Mouse (Mus musculus) midbrain, postnatal 0 days (tissue): Measurements from ENCODE around the gene Pex14. TPM values are rescaled to one million over a fixed set of nuclear protein-coding genes. Genes with fewer than 3 reads are reported as not detected.

ENCODE experiments used
- ATAC-seq: fragments of 200-750 bp; cut with Nextera tagmentation; 2 replicates; pipeline ENCODE4 v1.8.0; 2017; ENCODE audit warnings: moderate number of reproducible peaks, mild to moderate bottlenecking, moderate TSS enrichment, moderate library complexity; ENCODE audit not compliant: low FRiP score
- DNase-seq: peaks from one replicate; pipeline ENCODE4 v3.0.0-alpha.2; 2015; ENCODE audit warnings: low spot score
- H3K27ac ChIP-seq: fragments of 300-500 bp; sonication (generic); 2 replicates; pipeline ENCODE4 v1.5.1; 2014; ENCODE audit warnings: low read depth, mild to moderate bottlenecking, low read length, mixed read lengths
- H3K27me3 ChIP-seq: fragments of 300-500 bp; sonication (generic); 2 replicates; pipeline ENCODE4 v1.6.1; 2014; ENCODE audit warnings: low read length, control low read depth, mixed read lengths; ENCODE audit not compliant: insufficient read depth
- H3K36me3 ChIP-seq: fragments of 300-500 bp; sonication (generic); 2 replicates; pipeline ENCODE4 v1.6.1; 2014; ENCODE audit warnings: low read length, control low read depth, mixed read lengths; ENCODE audit not compliant: insufficient read depth
- H3K4me1 ChIP-seq: fragments of 300-500 bp; sonication (generic); 2 replicates; pipeline ENCODE4 v1.6.1; 2014; ENCODE audit warnings: mild to moderate bottlenecking, control low read depth, antibody characterized with exemption, low read length, mixed read lengths; ENCODE audit not compliant: insufficient read depth
- H3K4me2 ChIP-seq: fragments of 300-500 bp; sonication (generic); 2 replicates; pipeline ENCODE4 v1.6.1; 2014; ENCODE audit warnings: low read depth, mild to moderate bottlenecking, low read length, mixed read lengths; ENCODE audit not compliant: poor library complexity, severe bottlenecking
- H3K4me3 ChIP-seq: fragments of 300-500 bp; sonication (generic); 2 replicates; pipeline ENCODE4 v1.5.1; 2014; ENCODE audit warnings: low read depth, mild to moderate bottlenecking, low read length, moderate library complexity
- H3K9ac ChIP-seq: fragments of 300-500 bp; sonication (generic); replicated peaks from 2 replicates; pipeline ENCODE4 v1.6.1; 2014; ENCODE audit warnings: mild to moderate bottlenecking, low read length, moderate library complexity, mixed read lengths; ENCODE audit not compliant: poor library complexity, severe bottlenecking
- H3K9me3 ChIP-seq: fragments of 300-500 bp; sonication (generic); 2 replicates; pipeline ENCODE4 v1.6.1; 2016; ENCODE audit warnings: low read length, control low read depth
- CTCF ChIP-seq: IDR thresholded peaks from 2 replicates; pipeline ENCODE4 v1.5.1; 2016; ENCODE audit warnings: antibody characterized with exemption, mild to moderate bottlenecking
- WGBS: fragments of 180-500 bp; shearing (Covaris S2); extraction: QIAGEN DNeasy Blood & Tissue Kit; methylation state at CpG from one replicate; pipeline ENCODE4 v1.1.7; 2014; 5-methylcytosine and 5-hydroxymethylcytosine counted together
- polyA plus RNA-seq: library from polyadenylated mRNA; unstranded; fragments of >200 nt; fragmentation: Nextera tagmentation; extraction: Ambion mirVana; gene quantifications from 2 replicates; pipeline ENCODE4 v1.2.1, GENCODE M21; 2015
- total RNA-seq: library from RNA; depleted of rRNA; stranded (reverse); fragments of >200 nt; gene quantifications from 2 replicates; pipeline ENCODE4 v1.2.3, GENCODE M21; 2014

Pex14 gene
- total and polyA plus RNA-seq, 2 experiments from 2014 or later, result 62.5 to 74.0 TPM

DNA sequence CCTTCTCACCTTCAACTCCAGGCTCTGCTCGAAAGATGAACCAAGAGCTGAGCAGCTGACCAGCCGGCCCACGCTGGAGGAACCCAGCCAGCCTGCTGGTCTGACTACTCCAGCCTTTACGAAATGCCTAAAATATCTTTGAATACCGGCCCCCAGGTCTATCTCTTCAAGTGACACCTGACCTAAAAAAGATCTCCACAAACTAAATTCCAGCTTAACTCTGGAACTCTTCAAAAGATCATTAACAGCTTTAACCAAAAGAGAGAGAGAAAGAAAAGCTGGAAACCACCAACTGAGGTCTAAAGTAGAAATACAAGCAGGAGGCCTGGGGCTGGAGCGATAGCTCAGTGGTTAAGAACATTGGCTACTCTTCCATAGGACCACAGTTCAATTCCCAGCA, 20.0 kb downstream of the Pex14 start:
- Histone ChIP-seq H3K27ac (no peak overlapping the region), H3K4me3 (no peak overlapping the region), H3K9ac (no peak overlapping the region), H3K9me3 (no peaks in the 10 kb centered on the region), H3K27me3 (no peaks in the 10 kb centered on the region), H3K36me3 (0 out of 2 replicates have a peak, but pooled peaks cover 4% of the 10 kb centered on the region), H3K4me1 (no peaks in the 10 kb centered on the region), H3K4me2 (no peak overlapping the region)
- 89% methylated on average over 6 of the region's 6 CpGs for WGBS
- TF ChIP-seq CTCF, result no peak
- DNase-seq, result no peak
- no peak for ATAC-seq

DNA sequence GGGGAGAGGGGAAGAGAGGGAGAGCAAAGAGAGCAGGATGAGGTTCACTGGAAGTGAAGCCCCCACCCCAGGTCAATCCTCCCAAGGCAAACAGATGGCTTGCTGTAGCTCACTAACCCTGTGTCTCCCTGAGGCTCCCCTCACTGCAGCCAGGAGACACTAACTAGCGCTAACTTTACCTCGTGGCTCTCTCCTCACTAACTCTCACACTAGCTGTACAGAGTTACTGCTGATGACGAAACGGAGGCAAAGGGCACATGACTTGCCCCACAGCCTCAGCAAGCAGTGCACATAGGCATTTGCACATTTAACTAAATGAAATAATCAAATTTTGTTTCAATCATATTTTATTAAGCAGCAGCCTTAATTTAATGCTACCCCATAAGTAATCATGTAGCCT, 21.4 kb downstream of the Pex14 start:
- Histone ChIP-seq H3K9ac (no peak overlapping the region), H3K27ac (no peak overlapping the region), H3K4me1 (no peaks in the 10 kb centered on the region), H3K36me3 (0 out of 2 replicates have a peak, but pooled peaks cover 4% of the 10 kb centered on the region), H3K27me3 (no peaks in the 10 kb centered on the region), H3K4me3 (no peak overlapping the region), H3K4me2 (no peak overlapping the region), H3K9me3 (no peaks in the 10 kb centered on the region)
- no peak for TF ChIP-seq CTCF
- 63% methylated on average over 4 of the region's 4 CpGs for WGBS
- ATAC-seq (no peak), DNase-seq (no peak)

DNA sequence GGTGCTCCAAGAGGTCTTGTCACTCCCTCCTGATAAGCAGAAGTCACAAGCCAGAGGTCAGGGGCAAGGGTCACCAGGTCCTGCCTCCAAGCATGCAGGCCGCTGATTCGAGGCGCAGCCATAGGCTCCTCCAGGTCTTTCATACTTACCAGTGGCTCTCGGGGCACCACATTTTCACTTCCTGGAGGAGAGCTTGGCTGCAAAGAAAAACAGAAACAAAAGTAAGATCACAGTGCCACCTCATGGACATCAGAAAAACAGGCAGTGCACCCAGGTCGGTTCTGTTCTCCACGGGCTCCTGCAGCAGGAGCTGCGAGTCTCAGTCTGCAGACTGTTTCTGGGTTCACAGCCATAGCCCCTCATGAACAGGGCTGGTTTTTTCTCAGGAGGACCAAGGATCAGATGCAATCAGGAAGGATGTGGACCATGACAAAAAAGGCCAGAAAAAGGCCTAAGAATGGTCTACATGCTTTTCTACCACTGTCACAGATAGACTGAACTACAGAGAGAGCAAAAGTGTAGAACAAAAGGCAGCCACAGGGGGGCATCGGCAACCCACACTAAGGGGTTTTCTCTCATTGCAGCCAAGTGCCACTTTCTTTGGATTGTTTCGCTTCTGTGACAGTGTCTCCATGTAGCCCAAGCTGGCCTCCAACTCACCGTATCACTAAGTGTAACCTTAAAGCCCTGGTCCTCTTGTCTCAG, 23.7 kb downstream of the Pex14 start:
- 0 out of 2 replicates have a peak overlapping the region, but pooled peaks have one; percentile 6 for H3K27ac ChIP-seq
- no peaks in the 10 kb centered on the region for H3K9me3 ChIP-seq
- ATAC-seq, result peak; percentile 64
- no peak overlapping the region for H3K9ac ChIP-seq
- peak; percentile 83 for DNase-seq
- no peaks in the 10 kb centered on the region for H3K27me3 ChIP-seq
- WGBS, result 22% methylated on average over 10 of the region's 10 CpGs
- no peak overlapping the region for H3K4me2 ChIP-seq
- no peaks in the 10 kb centered on the region for H3K4me1 ChIP-seq
- peaks cover 13% of the 10 kb centered on the region for H3K36me3 ChIP-seq
- no peak overlapping the region for H3K4me3 ChIP-seq
- peak; percentile 76 for TF ChIP-seq CTCF

- H3K27ac ChIP-seq, result no peak overlapping the region
These were observed 24.6 kb downstream of the Pex14 start for GRCm38 (mm10) chr4:149075073-149075472.

GRCm38 (mm10) chr4:149066672-149067551, 32.8 kb downstream of the Pex14 start:
- peak; percentile 69 for DNase-seq
- Histone ChIP-seq H3K36me3 (peaks cover under 1% of the 10 kb centered on the region; the same call in 1 of the 2 replicates), H3K27me3 (no peaks in the 10 kb centered on the region), H3K4me3 (no peak overlapping the region), H3K9me3 (no peaks in the 10 kb centered on the region), H3K4me2 (no peak overlapping the region), H3K9ac (no peak overlapping the region), H3K4me1 (no peaks in the 10 kb centered on the region), H3K27ac (no peak overlapping the region)
- 75% methylated on average over 22 of the region's 22 CpGs for WGBS
- peak; percentile 76 for TF ChIP-seq CTCF
- ATAC-seq, result peak; percentile 60; the same call in 1 of the 2 replicates

More at GRCm38 (mm10) chr4:149075073-149075472, 24.6 kb downstream of the Pex14 start:
- 96% methylated on average over 13 of the region's 13 CpGs for WGBS
- no peak for ATAC-seq
- Histone ChIP-seq H3K4me3 (no peak overlapping the region), H3K9ac (no peak overlapping the region), H3K9me3 (no peaks in the 10 kb centered on the region), H3K27me3 (no peaks in the 10 kb centered on the region), H3K4me1 (no peaks in the 10 kb centered on the region), H3K36me3 (peaks cover 13% of the 10 kb centered on the region), H3K4me2 (no peak overlapping the region)
- no peak for DNase-seq
- no peak for TF ChIP-seq CTCF
